21 mouse cellular contexts compared by ENCODE assay signal in the genomic region with DNA sequence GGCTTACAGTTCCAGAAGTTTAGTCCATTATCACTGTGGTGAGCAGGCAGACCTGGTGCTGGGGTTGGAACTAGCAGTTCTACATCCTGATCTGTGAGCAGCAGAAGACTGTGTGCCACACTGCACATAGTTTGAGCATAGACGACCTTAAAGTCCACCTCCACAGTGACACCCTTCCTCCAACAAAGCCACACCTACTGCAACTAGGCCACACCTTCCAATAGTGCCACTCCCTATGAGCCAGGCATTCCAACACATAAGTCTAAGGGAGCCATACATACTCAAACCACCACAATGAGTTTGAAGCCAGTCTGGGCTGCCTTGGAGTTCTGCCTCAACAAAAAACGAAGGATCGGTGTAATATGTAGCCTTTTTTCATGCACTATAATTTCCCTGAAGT. TPM values are rescaled to one million over a fixed set of nuclear protein-coding genes. Genes with fewer than 3 reads are reported as not detected.
DNase-seq lines count a peak whose midpoint lies in the region; ATAC-seq and TF ChIP-seq lines count a peak whose summit lies in the region.
"Had no signal": no experiment of that assay in that cellular context is flagged by ENCODE, and none has a peak within 500 bp of the region (broad histone marks: within the 10 kb centered on the region; RNA-seq: fewer than 3 reads in every experiment).

No protein-coding gene starts in this region.

- no peak overlapping the region for H3K4me2 ChIP-seq in intestine, embryonic 15.5 days (replicated peaks)
- H3K4me2 ChIP-seq in stomach, postnatal 0 days (replicated peaks; ENCODE audit: low read depth): no peak overlapping the region
- no peak overlapping the region for H3K4me2 ChIP-seq in hindbrain, embryonic 11.5 days (replicated peaks; ENCODE audit: low read depth, low read length)
- H3K4me2 ChIP-seq: embryonic facial prominence, embryonic 12.5 days; forebrain, embryonic 13.5 days; forebrain, embryonic 15.5 days had no signal

- no peaks in the 10 kb centered on the region for H3K27me3 ChIP-seq in intestine, embryonic 15.5 days (replicated peaks)
- H3K27me3 ChIP-seq in stomach, postnatal 0 days (ENCODE audit: control insufficient read depth, insufficient read depth, low read length): no peaks in the 10 kb centered on the region
- no peaks in the 10 kb centered on the region for H3K27me3 ChIP-seq in hindbrain, embryonic 11.5 days (ENCODE audit: control insufficient read depth, insufficient read depth, low read length)
- H3K27me3 ChIP-seq: embryonic facial prominence, embryonic 12.5 days; forebrain, embryonic 13.5 days; forebrain, embryonic 15.5 days had no signal

- H3K9ac ChIP-seq in intestine, embryonic 15.5 days: no peak overlapping the region
- H3K9ac ChIP-seq in stomach, postnatal 0 days (ENCODE audit: low read length): no peak overlapping the region
- no peak overlapping the region for H3K9ac ChIP-seq in hindbrain, embryonic 11.5 days (ENCODE audit: low read depth, low read length)
- H3K9ac ChIP-seq: embryonic facial prominence, embryonic 12.5 days; forebrain, embryonic 13.5 days; forebrain, embryonic 15.5 days; forebrain, postnatal 0 days had no signal

- no peak for TF ChIP-seq EP300 in stomach, postnatal 0 days (optimal IDR thresholded peaks at IDR 0.05)

- H3K27ac ChIP-seq in intestine, embryonic 15.5 days: no peak overlapping the region
- H3K27ac ChIP-seq in stomach, postnatal 0 days (replicated peaks): no peak overlapping the region
- H3K27ac ChIP-seq in hindbrain, embryonic 11.5 days (ENCODE audit: low read depth, low read length): no peak overlapping the region
- H3K27ac ChIP-seq: embryonic facial prominence, embryonic 10.5 days; embryonic facial prominence, embryonic 12.5 days; forebrain, embryonic 13.5 days; forebrain, embryonic 15.5 days had no signal

- H3K9me3 ChIP-seq in intestine, embryonic 15.5 days: no peaks in the 10 kb centered on the region
- no peaks in the 10 kb centered on the region for H3K9me3 ChIP-seq in stomach, postnatal 0 days (ENCODE audit: control insufficient read depth, low read length)
- H3K9me3 ChIP-seq in hindbrain, embryonic 11.5 days (ENCODE audit: control insufficient read depth, low read length): no peaks in the 10 kb centered on the region
- H3K9me3 ChIP-seq: forebrain, embryonic 13.5 days; forebrain, embryonic 15.5 days; G1E had no signal

- peaks cover 16% of the 10 kb centered on the region for H3K4me1 ChIP-seq in intestine, embryonic 15.5 days (replicated peaks)
- H3K4me1 ChIP-seq in stomach, postnatal 0 days (replicated peaks; ENCODE audit: control insufficient read depth, insufficient read depth): 0 out of 2 replicates have a peak, but pooled peaks cover 3% of the 10 kb centered on the region
- peaks cover 3% of the 10 kb centered on the region; the same call in 1 of the 2 replicates for H3K4me1 ChIP-seq in hindbrain, embryonic 11.5 days (replicated peaks; ENCODE audit: control insufficient read depth, insufficient read depth, low read length)

- 87% methylated on average over 3 of the region's 3 CpGs for WGBS in intestine, embryonic 15.5 days
- 83% methylated on average over 3 of the region's 3 CpGs for WGBS in stomach, postnatal 0 days
- WGBS in hindbrain, embryonic 11.5 days: 93% methylated on average over 3 of the region's 3 CpGs

- no peaks in the 10 kb centered on the region for H3K36me3 ChIP-seq in intestine, embryonic 15.5 days
- no peaks in the 10 kb centered on the region for H3K36me3 ChIP-seq in stomach, postnatal 0 days (ENCODE audit: control insufficient read depth, insufficient read depth, low read length)
- no peaks in the 10 kb centered on the region for H3K36me3 ChIP-seq in hindbrain, embryonic 11.5 days (ENCODE audit: control insufficient read depth, insufficient read depth, low read length)
- H3K36me3 ChIP-seq: embryonic facial prominence, embryonic 12.5 days; forebrain, embryonic 15.5 days; G1E had no signal

- no peak for TF ChIP-seq CTCF in stomach, postnatal 0 days (IDR thresholded peaks at IDR 0.05; ENCODE audit: low read depth)

- DNase-seq in ES-CJ7 (ENCODE audit: low read depth, low spot score) (peak; percentile 64), R1 (ENCODE audit: low read depth, low spot score) (peak; percentile 88), MN1 (ENCODE audit: low spot score) (no peak)
- no peak for DNase-seq in stomach, postnatal 0 days (ENCODE audit: low spot score)
- no peak for DNase-seq in hindbrain, embryonic 11.5 days (ENCODE audit: low spot score)
- no peak for DNase-seq in lung, adult 18-20 months
- DNase-seq: adrenal gland, adult 2 months; adrenal gland, postnatal 14 days; adrenal gland, postnatal 36 days; cerebellum, adult 11-12 months; cerebellum, adult 2 months; cerebellum, adult 9-10 months; cerebellum, postnatal 10 days; cerebellum, postnatal 25 days; forebrain, postnatal 0 days had no signal

- no peak overlapping the region for H3K4me3 ChIP-seq in intestine, embryonic 15.5 days (replicated peaks)
- H3K4me3 ChIP-seq in stomach, postnatal 0 days (ENCODE audit: low read depth, low read length): no peak overlapping the region
- no peak overlapping the region for H3K4me3 ChIP-seq in hindbrain, embryonic 11.5 days (ENCODE audit: low read depth, low read length)
- H3K4me3 ChIP-seq: embryonic facial prominence, embryonic 10.5 days; embryonic facial prominence, embryonic 12.5 days; forebrain, embryonic 13.5 days; forebrain, embryonic 15.5 days had no signal

- peak; percentile 26; the same call in 1 of the 2 replicates for ATAC-seq in intestine, embryonic 15.5 days
- peak; percentile 64; the same call in 1 of the 2 replicates for ATAC-seq in stomach, postnatal 0 days (ENCODE audit: low FRiP score, low TSS enrichment)
- ATAC-seq in hindbrain, embryonic 11.5 days (ENCODE audit: low FRiP score): no peak
- ATAC-seq: forebrain, embryonic 13.5 days; forebrain, embryonic 15.5 days; forebrain, postnatal 0 days had no signal

RNA-seq across cellular contexts. Expression of gene Tcf7l1, which starts 55.7 kb away (rescaled TPM):
- polyA plus RNA-seq in intestine, embryonic 15.5 days (2015; fragmentation: Nextera tagmentation; extraction: Ambion mirVana): 15.0 and 16.2 TPM in 2 replicates
- 11.1 and 12.2 TPM in 2 replicates for polyA plus RNA-seq in stomach, postnatal 0 days (2015; fragmentation: Nextera tagmentation; extraction: Ambion mirVana)
- 15.2 and 17.0 TPM in 2 replicates for polyA plus RNA-seq in hindbrain, embryonic 11.5 days (2014; fragmentation: Nextera tagmentation; extraction: Ambion mirVana)
- polyA plus RNA-seq: G1E had no signal

Comparison
In these comparisons a context has a peak if more than half of its experiments do, and no peak if none do; other contexts are left out.
1. DNase-seq: peak in ES-CJ7 (single experiment) and R1 (single experiment); none in stomach, postnatal 0 days (single experiment), MN1 (single experiment), hindbrain, embryonic 11.5 days (single experiment) and lung, adult 18-20 months (0 of 2).